Mouse (Mus musculus) frontal cortex, postnatal 14 days (tissue): Measurements from ENCODE around the gene Olfr1162.
"Not testable (repeated sequence)": the region's sequence is repeated elsewhere in the genome, so short reads cannot be mapped to it uniquely, and the experiment has no call there.

Source experiments
- DNase-seq, 2 experiments: peaks; one replicate each; pipeline ENCODE4 v3.0.0; 2022; ENCODE audit warnings: low spot score in 2 of 2

Olfr1162 gene

GRCm38 (mm10) chr2:88051029-88051428 lies at the start of gene Olfr1162:
Gene Olfr1162, minus strand, starts transcription at chr2:88051129.
- no peak for DNase-seq

- DNase-seq: no peak
Observed at GRCm38 (mm10) chr2:88093866-88094265, 42.9 kb upstream of the Olfr1162 start, which contains the start of gene Olfr1164. Gene Olfr1164, minus strand, starts transcription at chr2:88093966.

- no peak for DNase-seq
Observed at GRCm38 (mm10) chr2:88071730-88072129, 20.8 kb upstream of the Olfr1162 start, which contains the start of gene Olfr1163. Gene Olfr1163, minus strand, starts transcription at chr2:88071830.

- no peak for DNase-seq
Observed at GRCm38 (mm10) chr2:88063587-88063986, 12.7 kb upstream of the Olfr1162 start.

- no peak for DNase-seq
Observed at GRCm38 (mm10) chr2:88037599-88037998, 13.3 kb downstream of the Olfr1162 start, which contains the start of gene Olfr73. Gene Olfr73, minus strand, starts transcription at chr2:88037699.

GRCm38 (mm10) chr2:88022474-88022873 lies 28.5 kb downstream of the Olfr1162 start, which contains the start of gene Olfr1161:
Gene Olfr1161, plus strand, starts transcription at chr2:88022774.
- not testable (repeated sequence) for DNase-seq

- DNase-seq: no peak
Observed at GRCm38 (mm10) chr2:88007515-88008318, 43.2 kb downstream of the Olfr1162 start, which contains the start of gene Olfr1160. Gene Olfr1160, minus strand, starts transcription at chr2:88008268.
